Mouse (Mus musculus): ENCODE measurements around the gene Hid1. TPM values are rescaled to one million over a fixed set of nuclear protein-coding genes. Genes with fewer than 3 reads are reported as not detected.

The Hid1 gene
- total RNA-seq, 4 experiments from 2014 or later: 103 to 118 (median 107) TPM

DNA sequence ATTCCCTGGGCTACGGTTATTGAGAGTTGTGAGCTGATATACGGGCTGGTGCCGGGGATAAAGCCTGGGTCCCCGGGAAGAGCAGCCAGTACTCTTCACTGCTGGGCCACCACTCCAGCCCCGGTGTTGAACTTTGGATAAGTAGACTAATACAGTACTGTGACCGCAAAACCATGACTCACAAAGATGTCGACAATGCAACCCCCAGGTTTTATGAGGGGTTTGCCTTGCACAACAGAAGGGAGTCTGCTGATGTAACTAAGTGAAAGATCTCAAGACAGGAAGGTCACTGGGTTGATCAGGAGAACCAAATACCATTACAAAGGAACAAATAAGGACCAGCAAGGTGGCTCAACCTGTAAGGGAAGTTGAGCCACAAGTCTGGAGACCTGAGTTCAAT, 9.2 kb upstream of the Hid1 start:
- DNase-seq (ENCODE audit: low spot score in 2 of 2): no peak

DNA sequence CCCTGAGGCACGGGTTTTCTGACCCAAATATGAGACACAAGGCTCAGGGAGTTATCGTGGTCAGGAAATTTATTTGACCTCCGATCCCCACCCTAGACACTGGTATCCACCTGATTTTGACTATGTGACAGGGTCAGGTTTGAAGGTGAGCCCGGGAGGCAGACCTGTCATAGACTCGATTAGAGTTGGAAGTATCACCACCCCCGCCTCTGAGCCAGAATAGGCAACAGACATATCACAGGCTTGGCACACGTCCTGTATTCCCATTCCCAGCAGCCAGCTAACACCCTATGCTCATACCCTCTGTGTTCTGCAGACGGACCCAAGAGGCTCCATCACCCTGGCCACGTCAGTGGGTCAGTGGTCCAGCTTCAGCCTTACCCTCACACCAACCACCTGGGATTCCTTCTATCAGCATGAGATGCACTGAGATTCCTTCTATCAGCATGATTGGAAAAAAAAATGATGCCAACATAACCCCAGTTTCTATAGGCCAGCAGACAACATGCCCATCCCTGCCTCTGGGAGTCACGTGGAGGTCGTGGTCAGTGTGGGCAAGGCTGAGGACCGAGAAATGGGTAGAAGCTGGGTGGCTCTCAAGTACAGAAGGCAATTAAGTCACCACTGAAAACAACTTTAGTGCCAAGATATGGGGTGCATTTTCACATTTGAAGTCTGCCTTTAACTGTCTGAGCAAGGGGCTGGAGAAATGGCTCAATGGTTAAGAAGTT, 7.3 kb upstream of the Hid1 start:
- DNase-seq (ENCODE audit: low spot score in 2 of 2): peak in 1 of 2 experiments; percentile 76

DNA sequence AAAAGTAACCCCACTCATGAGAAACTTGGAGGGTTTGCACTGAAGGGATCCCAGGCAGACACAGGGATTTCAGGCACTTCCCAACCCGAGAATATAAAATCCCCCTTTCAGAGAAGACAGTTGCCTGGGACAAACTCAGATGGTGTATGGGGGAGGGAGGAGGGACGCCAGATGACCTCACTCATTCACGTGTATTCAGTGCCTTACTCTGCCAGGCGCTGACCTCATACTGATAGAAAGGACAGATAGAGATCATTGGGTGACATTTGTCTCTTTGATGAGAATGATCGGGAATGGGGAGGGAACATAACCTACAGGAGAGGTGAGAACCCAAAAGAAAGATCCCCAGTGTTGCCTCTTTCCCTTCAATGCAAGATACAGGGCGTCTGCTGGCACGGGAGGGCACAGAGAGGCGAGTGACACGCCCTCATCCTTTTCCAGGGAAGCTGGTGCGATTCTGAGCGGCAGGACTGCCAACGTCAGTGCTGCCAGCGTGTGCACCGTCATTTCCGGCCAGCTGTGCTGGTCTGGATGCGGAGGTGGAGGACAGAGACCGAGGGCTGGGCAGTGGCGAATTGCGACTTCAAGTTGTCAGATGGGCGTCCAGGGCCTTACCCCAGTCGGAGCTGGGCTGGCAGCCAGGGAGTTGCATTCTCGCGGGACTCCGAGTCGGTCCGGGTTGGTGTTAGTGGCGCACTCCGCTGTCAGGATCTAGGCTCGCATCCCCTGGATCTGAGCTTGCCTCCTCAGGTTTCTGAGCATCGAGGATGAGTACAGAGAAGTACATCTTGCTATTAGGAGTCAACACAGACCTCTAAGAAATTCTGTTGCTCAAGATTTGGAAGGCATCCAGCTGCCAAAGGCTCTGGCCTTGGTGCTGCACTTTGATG, 6.5 kb upstream of the Hid1 start:
- DNase-seq (ENCODE audit: low spot score in 2 of 2): peak; percentile 81 to 84

DNA sequence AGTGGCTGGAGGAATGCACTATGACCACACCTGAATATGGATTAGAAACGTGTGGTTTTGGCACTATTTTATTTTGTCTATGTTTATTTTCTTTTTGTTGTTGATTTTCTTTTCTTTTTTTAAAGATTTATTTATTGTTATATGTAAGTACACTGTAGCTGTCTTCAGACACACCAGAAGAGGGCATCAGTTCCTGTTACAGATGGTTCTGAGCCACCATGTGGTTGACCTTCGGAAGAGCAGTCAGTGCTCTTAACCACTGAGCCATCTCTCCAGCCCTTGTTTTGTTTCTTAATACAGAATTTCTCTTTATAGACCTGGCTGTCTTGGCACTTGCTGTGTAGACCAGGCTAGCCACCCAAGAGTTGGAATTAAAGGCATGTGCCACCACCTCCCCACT, 5.2 kb upstream of the Hid1 start:
- DNase-seq (ENCODE audit: low spot score in 2 of 2): no peak

DNA sequence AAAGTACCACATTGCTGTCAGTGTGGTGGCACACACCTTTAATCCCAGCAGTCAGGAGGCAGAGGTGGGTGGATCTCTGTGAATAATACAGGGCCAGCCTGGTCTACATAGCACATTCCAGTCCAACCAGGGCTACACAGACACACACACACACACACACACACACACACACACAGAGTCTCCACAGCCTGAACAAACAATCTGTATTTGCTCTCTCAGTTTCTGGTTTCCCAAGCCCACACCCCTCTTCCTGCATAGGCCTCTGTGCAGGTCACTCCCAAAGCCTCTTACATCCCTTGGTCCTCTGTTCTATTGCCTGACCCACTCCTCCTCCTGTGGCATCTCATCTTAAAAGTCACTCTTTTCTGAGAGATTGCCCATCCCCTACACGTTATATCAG, 4.5 kb upstream of the Hid1 start:
- no peak for DNase-seq (ENCODE audit: low spot score in 2 of 2)

DNA sequence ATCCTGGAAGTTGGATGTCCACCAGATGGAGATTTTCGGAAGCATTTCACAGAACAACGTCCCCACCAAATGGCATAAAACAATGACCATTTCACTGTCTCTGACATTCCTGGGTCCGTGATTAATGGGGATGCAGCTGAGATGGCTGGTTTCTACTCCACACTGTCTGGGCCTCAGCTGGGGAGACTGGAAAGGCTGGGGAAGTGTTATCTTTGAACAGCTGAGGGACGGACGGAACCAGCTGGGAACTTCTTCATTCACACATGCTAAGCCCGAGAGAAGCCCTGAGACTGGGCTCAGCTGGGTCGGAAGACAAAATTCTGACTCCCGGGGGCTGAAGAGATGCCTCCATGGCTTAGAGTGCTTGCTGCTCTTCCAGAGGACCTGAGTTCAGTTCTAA, 3.8 kb upstream of the Hid1 start:
- DNase-seq (ENCODE audit: low spot score in 2 of 2): no peak

DNA sequence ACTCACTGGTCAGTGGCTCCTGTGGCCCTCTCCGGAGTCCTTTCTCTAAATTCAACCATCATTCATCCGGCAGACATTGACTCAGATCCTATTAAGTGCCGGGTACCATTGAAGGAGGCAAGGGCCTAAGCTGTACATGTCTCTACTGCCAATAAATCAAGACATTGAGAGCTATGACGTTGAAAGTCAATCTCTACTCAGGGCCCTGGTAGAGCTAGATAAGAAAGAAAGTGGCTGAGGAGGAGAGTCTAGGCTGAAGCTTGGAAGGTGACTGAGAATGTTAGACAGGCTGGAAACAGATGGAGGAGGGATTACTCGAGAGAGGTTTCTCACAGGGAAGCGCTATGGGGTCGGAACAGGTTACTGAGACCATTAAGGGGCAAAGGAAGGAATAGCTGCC, 2.8 kb upstream of the Hid1 start:
- DNase-seq (ENCODE audit: low spot score in 2 of 2): no peak

DNA sequence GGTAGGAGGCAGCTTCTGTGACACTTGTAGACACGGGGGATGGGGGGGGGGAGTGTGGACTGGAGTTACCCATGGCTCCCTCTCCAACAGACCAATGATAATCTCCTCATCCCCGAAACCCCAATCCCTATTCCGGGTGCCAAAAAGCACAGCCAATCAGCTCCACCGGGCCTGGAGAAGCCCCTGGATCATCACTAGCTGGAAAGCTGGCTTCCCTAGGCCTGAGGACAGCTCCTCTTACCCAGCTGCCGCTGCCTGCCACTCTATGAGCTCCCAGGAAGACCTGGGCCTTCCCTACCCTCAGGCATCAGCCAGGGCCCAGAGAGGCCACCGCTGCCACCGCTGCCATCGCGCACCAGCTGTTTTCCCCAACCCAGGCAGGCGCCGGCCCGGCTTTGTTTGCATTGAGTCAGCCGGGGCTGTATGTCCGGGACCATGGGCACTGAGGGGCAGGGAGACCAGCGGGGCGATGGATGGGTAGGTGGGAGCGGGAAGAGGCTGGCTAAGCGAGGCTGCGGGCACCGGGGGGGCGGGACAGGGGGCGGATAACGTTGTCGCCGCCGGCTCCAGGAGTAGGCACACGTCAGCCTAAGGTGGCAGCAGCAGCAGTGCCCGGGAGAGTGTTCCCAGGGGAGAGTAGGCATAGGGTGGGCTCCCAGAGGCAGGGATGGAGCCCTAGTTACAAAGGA, 706 bp downstream of the Hid1 start:
- DNase-seq (ENCODE audit: low spot score in 2 of 2): peak in 1 of 2 experiments; percentile 67

DNA sequence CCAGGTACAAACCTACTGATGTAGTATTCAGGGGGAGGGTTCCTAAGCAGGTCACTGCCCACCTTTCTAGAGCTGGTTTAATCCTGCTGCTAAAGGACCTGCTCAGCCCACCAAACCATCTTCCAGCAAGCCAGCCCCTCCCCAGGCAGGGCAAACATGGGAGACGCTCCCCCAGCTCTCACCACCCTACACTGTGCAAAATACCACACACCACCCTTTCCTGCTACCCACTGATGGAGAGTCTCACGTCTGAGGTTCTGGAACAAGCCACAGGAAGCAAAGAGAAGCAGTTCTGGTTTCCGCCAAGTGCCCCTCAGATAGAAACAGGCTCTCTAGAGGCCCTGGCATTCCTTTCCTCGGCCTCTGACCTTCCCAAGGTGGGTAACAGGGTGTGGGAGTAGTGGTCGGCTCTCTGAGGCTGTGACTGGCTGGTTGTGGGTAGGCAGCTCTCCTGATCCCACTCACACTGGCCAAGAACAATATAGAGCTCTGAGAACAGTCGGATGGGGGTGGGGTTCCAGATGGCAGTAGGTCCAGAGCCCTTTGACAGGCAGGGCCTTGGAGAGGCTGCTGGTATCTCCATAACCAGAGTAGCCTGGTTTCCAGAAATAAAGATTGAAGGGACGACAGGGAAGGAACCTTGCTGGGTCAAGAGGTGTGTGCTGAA, 1.4 kb downstream of the Hid1 start:
- no peak for DNase-seq (ENCODE audit: low spot score in 2 of 2)

DNA sequence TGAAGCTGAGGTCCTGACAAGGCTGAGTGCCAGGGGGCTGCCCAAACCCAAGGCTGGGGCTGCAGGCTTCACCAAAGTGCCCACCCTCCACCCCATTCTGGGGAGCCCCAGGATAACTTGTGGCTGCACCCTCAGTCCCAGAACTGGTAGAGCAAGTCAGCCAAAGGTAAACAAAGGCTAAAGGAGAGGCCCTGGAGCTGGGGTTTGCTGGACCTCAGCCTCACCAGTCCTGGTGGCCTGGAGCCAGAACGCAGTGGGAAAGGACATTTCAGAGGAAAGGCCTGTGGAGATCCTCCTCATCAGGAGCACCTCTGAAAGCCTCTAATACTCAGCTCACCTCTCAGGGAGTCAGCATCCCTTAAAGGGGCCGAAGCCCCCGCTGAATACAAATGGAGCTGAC, 3.4 kb downstream of the Hid1 start:
- no peak for DNase-seq (ENCODE audit: low spot score in 2 of 2)

DNA sequence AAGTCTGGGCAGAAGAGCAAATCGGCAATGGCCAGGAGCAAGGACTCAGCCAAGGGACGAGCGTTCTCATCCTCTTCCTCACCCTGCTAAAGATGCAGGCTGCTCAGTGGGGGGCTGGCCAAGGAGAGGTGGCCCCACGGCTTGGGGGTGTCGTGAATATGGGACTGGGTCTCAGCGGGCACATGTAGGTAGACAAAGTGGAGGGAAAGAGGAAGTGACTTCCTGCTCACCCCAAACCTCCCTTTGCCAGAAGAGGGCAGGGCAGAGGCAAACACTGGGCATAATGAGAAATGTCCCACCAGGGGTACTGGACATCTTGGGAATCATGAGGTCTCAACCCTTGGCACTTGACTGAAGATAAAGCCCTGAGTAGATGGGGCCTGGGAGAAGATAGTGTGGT, 7.8 kb downstream of the Hid1 start:
- DNase-seq (ENCODE audit: low spot score in 2 of 2): no peak

DNA sequence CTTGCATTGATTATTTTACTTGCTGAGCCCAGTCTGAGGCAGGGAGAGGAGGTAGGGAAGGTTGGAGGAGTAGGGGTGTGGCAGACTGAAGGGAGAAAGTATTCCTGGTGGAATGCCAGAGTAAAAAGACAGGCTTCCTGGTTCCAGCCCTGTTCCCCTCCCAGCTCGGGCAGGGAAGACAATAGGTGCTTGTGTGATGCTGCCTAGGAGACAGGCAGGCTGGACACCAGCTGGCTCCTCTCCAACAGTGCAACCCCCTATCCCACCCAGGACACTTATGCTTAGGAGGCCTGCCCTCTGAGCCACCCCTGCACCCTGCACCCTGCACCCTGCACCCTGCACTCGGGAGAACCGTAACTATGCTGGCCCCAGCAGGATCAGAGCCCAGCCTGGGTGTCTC, 8.3 kb downstream of the Hid1 start:
- DNase-seq (ENCODE audit: low spot score in 2 of 2): no peak

DNA sequence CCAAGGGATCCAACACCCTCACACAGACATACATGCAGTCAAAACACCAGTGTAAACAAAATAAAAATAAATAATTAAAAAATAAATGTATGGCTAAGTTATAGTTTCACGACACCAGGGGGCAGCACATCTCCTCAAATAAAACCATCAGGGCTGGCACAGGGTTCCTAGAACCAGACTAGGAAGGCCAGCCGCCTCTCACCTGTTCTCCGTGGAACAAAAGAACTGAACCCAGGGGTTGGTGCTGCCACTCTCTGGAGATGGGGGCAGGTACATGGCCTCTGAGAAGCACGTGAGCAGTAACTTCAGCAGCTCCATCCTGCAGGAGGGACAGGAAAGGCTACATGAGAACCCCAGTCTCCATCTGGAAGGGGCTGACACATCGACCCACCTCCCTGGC, 9.1 kb downstream of the Hid1 start:
- DNase-seq (ENCODE audit: low spot score in 2 of 2): peak in 1 of 2 experiments; percentile 28

DNA sequence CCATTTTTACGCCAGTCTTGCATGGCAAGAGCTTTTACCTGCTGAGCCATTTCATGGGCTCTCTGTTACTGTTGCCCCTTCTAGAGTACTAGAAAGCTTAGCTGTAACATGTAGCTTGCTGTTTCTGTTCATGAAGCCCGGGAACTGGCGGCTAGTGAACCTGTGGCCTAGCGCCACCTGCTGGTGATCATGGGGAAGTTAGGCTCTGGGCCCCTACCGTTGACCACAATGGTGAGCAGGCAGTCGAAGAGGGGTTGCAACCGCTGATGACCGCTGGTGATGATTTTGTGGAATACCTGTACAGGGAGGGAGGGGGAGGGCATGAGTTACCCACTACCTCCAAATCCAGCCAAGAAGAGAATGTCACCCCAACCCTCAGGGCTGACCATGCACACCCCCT, 13.4 kb downstream of the Hid1 start:
- no peak for DNase-seq (ENCODE audit: low spot score in 2 of 2)

DNA sequence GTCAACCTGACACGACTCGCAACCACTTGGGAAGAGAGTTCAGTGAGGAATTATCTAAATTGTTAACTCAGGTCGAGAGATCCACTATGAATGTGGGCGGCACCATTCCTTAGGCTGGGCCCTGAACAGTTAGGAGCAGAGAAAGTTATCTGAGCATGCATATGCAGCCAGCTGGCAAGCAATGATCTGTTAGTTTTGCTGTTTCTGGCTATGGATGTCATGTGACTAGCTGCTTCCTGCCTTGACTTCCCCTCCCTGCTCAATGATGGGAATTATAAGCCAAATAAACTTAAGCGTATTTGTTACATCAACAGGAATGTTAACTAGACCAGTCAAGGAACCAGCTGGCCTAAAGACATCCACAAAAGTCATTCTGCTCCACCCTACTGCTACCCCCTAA, 14.2 kb downstream of the Hid1 start:
- no peak for DNase-seq (ENCODE audit: low spot score in 2 of 2)

DNA sequence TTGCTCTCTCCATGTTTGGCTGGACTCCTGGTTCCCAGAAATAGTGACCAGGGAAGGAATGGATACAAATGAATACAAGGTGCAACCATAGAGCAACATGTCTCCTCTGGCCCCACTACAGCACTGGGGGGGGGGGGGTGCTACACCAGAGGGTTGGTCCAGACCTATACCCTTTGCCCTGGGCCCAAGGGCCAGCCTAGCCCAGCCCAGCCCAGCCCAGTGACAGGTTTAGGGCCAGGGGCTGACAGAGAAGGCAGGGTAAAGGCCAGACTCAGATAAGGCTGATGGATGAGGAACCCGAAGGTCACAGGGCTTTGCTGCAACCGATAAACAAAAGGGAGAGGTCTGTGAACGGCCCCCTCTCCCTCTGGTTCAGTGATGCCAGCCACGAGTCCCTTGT, 17.6 kb downstream of the Hid1 start:
- no peak for DNase-seq (ENCODE audit: low spot score in 2 of 2)

DNA sequence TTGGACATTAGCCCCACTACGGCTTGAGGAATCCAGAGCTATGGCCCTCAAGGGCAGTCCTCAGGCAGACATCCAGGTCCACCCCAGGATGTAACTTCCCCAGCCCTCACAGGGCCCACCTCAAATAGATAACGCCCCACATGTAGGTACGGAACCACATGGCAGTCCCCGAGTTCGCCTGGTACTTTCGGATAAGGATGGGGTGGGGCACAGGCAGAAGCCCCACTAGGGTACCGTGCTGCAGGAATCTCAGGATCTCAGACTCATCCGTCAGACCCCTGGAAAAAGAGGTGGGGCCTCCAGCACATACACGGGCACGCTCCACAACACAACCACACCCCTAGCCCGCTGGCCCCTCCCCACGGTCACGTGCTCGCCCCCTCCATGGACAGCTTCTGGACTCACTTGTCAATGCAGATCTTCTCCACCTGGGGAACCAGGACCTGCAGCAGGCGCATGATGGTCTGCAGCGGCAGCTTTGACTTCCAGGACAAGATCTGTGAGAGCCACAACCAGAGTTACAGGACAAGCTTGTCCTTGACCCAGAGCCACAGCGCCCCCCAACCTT, 18.8 kb downstream of the Hid1 start:
- DNase-seq (ENCODE audit: low spot score in 2 of 2): no peak

DNA sequence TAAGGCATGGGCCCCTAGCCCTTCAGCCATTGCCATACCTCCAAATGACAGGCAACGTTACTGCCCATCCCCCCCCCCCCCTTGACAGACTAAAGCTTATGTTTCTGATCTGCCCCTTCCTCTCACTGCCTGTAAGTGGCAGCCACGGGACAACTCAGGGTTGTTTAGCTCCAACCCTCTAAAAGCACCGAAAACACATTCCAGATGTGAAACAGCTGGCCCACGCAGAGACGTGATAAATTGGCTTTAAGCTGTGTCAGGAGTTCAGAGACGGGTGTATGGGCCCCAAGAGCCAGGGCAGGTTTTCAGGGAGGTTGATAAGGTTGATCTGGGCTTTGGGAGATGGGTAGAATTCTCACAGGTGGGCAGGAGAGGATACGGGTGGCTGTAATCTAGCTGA, 22.0 kb downstream of the Hid1 start:
- no peak for DNase-seq (ENCODE audit: low spot score in 2 of 2)

DNA sequence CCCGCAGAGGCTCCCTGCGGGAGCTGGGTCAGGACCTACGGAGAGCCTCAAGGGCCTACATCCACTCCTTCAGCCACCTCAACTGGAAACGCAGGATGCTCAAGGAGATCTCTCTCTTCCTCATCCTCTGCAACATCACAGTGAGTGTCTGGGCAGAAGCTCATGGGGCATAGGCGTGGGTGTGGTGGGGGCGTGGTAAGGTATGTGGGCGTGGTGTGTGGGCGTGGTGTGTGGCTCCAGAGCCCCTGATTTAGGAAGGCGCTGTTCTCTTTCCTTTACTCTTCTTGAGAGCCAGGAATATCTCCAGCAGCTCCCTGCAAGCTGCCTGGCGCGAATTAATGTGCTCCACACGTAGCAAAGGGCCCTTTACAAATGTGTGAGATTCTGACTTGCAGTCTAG, 22.6 kb downstream of the Hid1 start:
- DNase-seq (ENCODE audit: low spot score in 2 of 2): no peak

DNA sequence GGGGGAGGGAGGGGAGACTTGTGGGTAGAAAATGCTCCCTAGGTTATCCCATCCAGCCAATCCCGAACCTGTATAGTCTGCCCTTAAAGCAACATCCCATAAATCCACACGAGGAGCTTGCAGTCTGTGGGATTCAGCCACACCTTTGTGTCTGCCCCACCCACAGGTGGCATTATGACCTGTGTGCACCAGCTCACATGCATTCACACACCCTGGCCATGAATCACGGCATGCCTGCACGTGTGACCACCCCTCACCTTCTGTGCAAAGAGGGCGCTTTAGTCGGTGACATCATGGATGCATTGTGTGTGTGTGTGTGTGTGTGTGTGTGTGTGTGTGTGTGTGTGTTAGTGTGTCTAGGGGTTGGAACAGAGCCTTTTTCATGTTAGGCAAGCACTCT, 25.7 kb downstream of the Hid1 start:
- DNase-seq (ENCODE audit: low spot score in 2 of 2): no peak

DNA sequence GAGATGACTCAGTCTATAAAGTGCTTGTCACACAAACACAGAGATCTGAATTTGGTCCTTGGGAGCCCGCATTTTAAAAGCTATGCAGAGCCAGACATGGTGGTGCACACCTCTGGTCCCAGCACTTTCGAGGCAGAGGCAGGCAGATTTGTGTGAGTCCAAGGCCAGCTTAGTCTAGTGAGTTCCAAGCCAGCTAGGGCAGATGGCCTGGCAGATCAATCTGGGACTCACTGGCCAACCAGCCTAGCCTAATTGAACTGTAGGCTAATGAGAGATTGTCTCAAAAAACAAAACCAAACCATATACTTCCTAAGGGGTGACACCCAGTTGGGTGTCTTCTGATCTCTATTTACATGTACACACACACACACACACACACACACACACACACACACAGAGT, 26.3 kb downstream of the Hid1 start:
- no peak for DNase-seq (ENCODE audit: low spot score in 2 of 2)
